Comparison of ENCODE assay signal across 8 mouse cellular contexts in the genomic region with DNA sequence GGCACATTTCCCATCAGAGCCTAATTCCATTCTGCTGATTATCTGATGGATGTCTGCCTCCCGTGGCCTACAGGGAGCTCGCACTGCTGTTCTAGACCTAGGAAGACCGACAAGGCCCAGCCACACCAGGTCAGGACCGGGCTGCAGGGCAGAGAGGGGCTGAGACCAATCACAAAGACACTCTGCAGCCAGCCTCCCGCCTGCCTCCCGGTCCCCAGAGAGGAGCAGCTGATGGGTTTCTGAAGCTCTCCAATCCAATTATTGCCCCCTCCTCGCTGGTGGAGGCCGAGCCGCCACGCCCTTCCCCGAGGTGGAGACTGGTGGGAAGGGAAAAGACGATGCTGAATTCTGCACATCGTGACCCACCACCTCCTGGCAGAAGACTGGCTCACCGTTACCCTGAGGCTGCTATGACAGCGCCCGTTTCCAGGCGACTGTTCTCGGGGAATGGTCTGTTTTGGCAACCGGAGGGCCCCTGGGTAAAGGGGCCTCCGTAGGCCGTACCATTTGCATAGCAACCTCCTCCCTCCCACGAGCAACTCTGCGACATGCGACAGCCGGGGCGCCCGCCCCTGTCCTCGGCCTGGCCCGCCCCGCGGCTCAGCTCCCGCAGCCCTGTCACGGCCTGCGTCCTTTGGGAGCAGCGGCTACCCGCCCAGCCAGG. TPM values are rescaled to one million over a fixed set of nuclear protein-coding genes. Genes with fewer than 3 reads are reported as not detected.
DNase-seq lines count a peak whose midpoint lies in the region.

No protein-coding gene starts in this region.

- 0 out of 2 replicates have a peak, but pooled peaks cover 6% of the 10 kb centered on the region for H3K27me3 ChIP-seq in embryonic facial prominence, embryonic 10.5 days (replicated peaks; ENCODE audit: low read depth, poor library complexity, severe bottlenecking)
- H3K27me3 ChIP-seq in midbrain, embryonic 10.5 days (ENCODE audit: low read depth, poor library complexity, severe bottlenecking), result peaks cover 4% of the 10 kb centered on the region; the same call in 1 of the 2 replicates

- intact Hi-C loops in left cerebral cortex, postnatal 4 days (cut with DNase I), result no loop called here

- peaks cover 72% of the 10 kb centered on the region for H3K4me1 ChIP-seq in embryonic facial prominence, embryonic 10.5 days
- peaks cover 77% of the 10 kb centered on the region for H3K4me1 ChIP-seq in midbrain, embryonic 10.5 days

- peak; percentile 64 for DNase-seq in 3T3-L1 (ENCODE audit: low read depth, low spot score)
- peak; percentile 94 for DNase-seq in adrenal gland, postnatal 14 days
- peak; percentile 85 for DNase-seq in embryonic facial prominence, embryonic 10.5 days (ENCODE audit: low spot score)
- peak; percentile 99 for DNase-seq in heart, adult 11 months
- peak; percentile 74 for DNase-seq in kidney, adult 11 months
- DNase-seq in left cerebral cortex, postnatal 4 days, result peak; percentile 81
- peak; percentile 89 for DNase-seq in midbrain, embryonic 10.5 days (ENCODE audit: low spot score)
- peak; percentile 67 for DNase-seq in skeletal muscle tissue, adult 2 months (ENCODE audit: low read depth, low spot score)

- peak overlapping the region; percentile 60 for H3K4me3 ChIP-seq in embryonic facial prominence, embryonic 10.5 days
- peak overlapping the region; percentile 55 for H3K4me3 ChIP-seq in midbrain, embryonic 10.5 days

- H3K27ac ChIP-seq in embryonic facial prominence, embryonic 10.5 days (replicated peaks), result peak overlapping the region; percentile 89
- peak overlapping the region; percentile 91 for H3K27ac ChIP-seq in midbrain, embryonic 10.5 days (replicated peaks)

- no peaks in the 10 kb centered on the region for H3K9me3 ChIP-seq in embryonic facial prominence, embryonic 10.5 days
- no peaks in the 10 kb centered on the region for H3K9me3 ChIP-seq in midbrain, embryonic 10.5 days (replicated peaks)

- H3K36me3 ChIP-seq in embryonic facial prominence, embryonic 10.5 days (replicated peaks), result no peaks in the 10 kb centered on the region
- H3K36me3 ChIP-seq in midbrain, embryonic 10.5 days, result no peaks in the 10 kb centered on the region

- 1% methylated on average over 36 of the region's 36 CpGs for WGBS in embryonic facial prominence, embryonic 10.5 days
- WGBS in midbrain, embryonic 10.5 days, result under 1% methylated on average over 35 of the region's 36 CpGs

RNA-seq across cellular contexts. Expression of gene Pim1, which starts 53.5 kb away (rescaled TPM):
- total RNA-seq in adrenal gland, postnatal 14 days (2021), result 104 and 129 TPM in 2 replicates
- 31.6 and 33.2 TPM in 2 replicates for polyA plus RNA-seq in embryonic facial prominence, embryonic 10.5 days (2016; fragmentation: Nextera tagmentation; extraction: Ambion mirVana)
- total RNA-seq in left cerebral cortex, postnatal 4 days (2021), result 10 to 100 TPM; 10.5 to 12.3 TPM
- 27.2 and 33.8 TPM in 2 replicates for polyA plus RNA-seq in midbrain, embryonic 10.5 days (2016; fragmentation: Nextera tagmentation; extraction: Ambion mirVana)

Comparison
In these comparisons a context has a peak if more than half of its experiments do, and no peak if none do; other contexts are left out.
1. Peak in every context shown above with its lines: DNase-seq, H3K4me3 ChIP-seq and H3K27ac ChIP-seq.